Mouse (Mus musculus) kidney, adult 2 months (tissue): Measurements from ENCODE around the gene Nhsl2.

Experiments used
- CTCF ChIP-seq: fragments of 200-500 bp; conservative IDR thresholded peaks from 2 replicates; pipeline ENCODE4 v1.5.1; 2011; ENCODE audit warnings: low read depth, mild to moderate bottlenecking, control low read depth, low read length, moderate library complexity, mixed read lengths; ENCODE audit not compliant: insufficient read depth, insufficient read length
- POLR2A ChIP-seq: fragments of 200-500 bp; IDR thresholded peaks from one replicate; pipeline ENCODE4 v1.6.1; 2011; ENCODE audit warnings: low read depth, low read length, control low read depth

- TF ChIP-seq POLR2A (no peak), CTCF (no peak)
These were observed 192.4 kb downstream of the Nhsl2 start for GRCm38 (mm10) chrX:102041562-102041961.
